Mouse (Mus musculus) cerebellum, adult 2 months (tissue): Measurements from ENCODE around the gene Traf4.

Experiments used
- CTCF ChIP-seq: fragments of 200-500 bp; IDR thresholded peaks from 2 replicates; pipeline ENCODE4 v1.5.1; 2011; ENCODE audit warnings: low read depth, mild to moderate bottlenecking, control low read depth, low read length, moderate library complexity, borderline replicate concordance; ENCODE audit not compliant: insufficient read depth
- POLR2A ChIP-seq: fragments of 200-500 bp; IDR thresholded peaks from 2 replicates; pipeline ENCODE4 v1.6.1; 2011; ENCODE audit warnings: low read length, control low read depth, borderline replicate concordance; ENCODE audit not compliant: insufficient read depth

DNA sequence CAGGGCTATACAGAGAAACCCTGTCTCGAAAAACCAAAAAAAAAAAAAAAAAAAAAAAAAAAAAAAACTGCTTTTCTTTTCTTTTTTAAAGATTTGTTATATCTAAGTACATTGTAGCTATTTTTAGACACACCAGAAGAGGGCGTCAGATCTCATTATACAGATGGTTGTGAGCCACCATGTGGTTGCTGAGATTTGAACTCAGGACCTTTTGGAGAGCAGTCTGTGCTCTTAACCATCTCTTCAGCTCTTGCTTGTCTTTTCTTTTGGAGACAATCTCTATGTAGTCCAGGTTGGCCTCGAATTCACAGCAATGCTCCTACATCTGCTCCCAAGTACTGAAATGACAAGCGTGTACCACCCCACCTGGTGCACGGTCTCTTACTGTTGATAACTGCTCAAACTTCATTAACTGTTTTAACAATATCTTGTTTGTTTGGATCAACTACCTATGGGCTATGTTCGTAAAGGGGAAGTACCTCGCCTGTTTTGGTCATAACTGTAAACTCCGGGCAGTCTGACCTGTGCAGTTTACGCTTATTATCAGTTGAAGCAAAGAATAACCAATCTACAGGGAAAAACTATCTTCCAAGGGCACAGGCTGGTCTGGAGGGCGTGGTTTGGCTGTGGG, 10.5 kb upstream of the Traf4 start:
- TF ChIP-seq CTCF: no peak
- no peak for TF ChIP-seq POLR2A
